Mouse (Mus musculus): ENCODE results near the gene Lama5.

DNA sequence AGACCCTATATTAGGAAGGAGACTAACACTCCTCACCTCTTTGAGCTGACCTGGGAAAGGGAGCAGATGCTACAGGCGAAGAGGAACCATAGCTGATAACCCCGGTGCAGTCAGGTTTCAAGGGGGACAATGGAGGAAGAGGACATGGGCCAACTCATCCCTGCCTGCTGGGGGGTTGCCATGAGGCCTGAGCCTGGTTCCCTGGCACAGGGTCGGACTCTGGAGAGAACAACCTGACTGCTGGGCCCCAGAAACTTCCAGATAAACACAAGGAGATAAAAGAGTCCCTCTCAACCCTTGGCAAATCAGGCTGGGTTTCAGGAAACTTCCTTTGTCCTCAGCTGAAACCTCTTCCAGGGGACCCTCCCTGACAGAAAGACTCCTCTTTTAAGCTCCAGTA lies 7.4 kb downstream of the Lama5 start:
- TF ChIP-seq CTCF (conservative IDR thresholded peaks at IDR 0.05; ENCODE audit: insufficient read depth, insufficient read length, low read depth, low read length) (no peak), POLR2A (IDR thresholded peaks at IDR 0.05; ENCODE audit: low read depth, low read length) (no peak)
